In the genomic region with DNA sequence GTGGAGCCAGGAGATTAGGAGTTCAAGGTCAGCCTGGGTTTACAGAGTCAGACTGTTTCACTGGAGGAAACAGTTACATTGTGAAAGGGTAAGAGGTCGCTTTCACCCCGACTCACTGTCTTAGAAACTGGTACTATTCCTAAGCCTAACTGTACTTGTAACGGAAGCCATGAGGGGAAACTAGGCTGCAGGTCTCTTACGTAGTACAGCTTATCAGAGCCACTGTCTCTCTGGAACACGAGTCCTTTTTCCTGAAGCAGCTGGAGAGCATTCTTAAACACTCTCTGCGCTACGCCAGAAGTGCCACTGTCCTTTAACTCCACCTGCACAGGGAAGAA, we compare ENCODE assay signal across 9 mouse cellular contexts. TPM values are rescaled to one million over a fixed set of nuclear protein-coding genes. Genes with fewer than 3 reads are reported as not detected.
A peak's percentile ranks its signal among the peaks of the same experiment; 100 is the strongest.
DNase-seq lines count a peak whose midpoint lies in the region; ATAC-seq and TF ChIP-seq lines count a peak whose summit lies in the region.
"Had no signal": no experiment of that assay in that cellular context is flagged by ENCODE, and none has a peak within 500 bp of the region (broad histone marks: within the 10 kb centered on the region; RNA-seq: fewer than 3 reads in every experiment).

No protein-coding gene starts in this region.

- DNase-seq in kidney, postnatal 0 days (ENCODE audit: low spot score), result peak; percentile 21
- no peak for DNase-seq in kidney, postnatal 10 days
- DNase-seq in embryonic facial prominence, embryonic 11.5 days (ENCODE audit: low spot score), result no peak
- DNase-seq in hindbrain, embryonic 11.5 days (ENCODE audit: low spot score), result no peak
- DNase-seq in layer of hippocampus, adult 9-10 months (ENCODE audit: low spot score), result no peak
- no peak for DNase-seq in left cerebral cortex, postnatal 25 days (ENCODE audit: low spot score in 2 of 2)
- DNase-seq in spleen, postnatal 14 days (ENCODE audit: low spot score in 2 of 2), result no peak

- ATAC-seq in kidney, postnatal 0 days (replicated peaks; ENCODE audit: low FRiP score, low read depth), result no peak
- ATAC-seq in embryonic facial prominence, embryonic 11.5 days (replicated peaks; ENCODE audit: insufficient number of reproducible peaks, low FRiP score, low TSS enrichment, low read depth), result no peak
- ATAC-seq in hindbrain, embryonic 11.5 days (ENCODE audit: low FRiP score), result no peak
- ATAC-seq in megakaryocyte-erythroid progenitor cell, adult 5-6 weeks (replicated peaks; ENCODE audit: low FRiP score, low TSS enrichment, poor library complexity, severe bottlenecking), result 0 out of 2 replicates have a peak, but pooled peaks have one; percentile 7
- ATAC-seq: Patski had no signal

- H3K36me3 ChIP-seq in kidney, postnatal 0 days (ENCODE audit: insufficient read depth, low read length), result peaks cover 9% of the 10 kb centered on the region; the same call in 1 of the 2 replicates
- no peaks in the 10 kb centered on the region for H3K36me3 ChIP-seq in embryonic facial prominence, embryonic 11.5 days (replicated peaks; ENCODE audit: control insufficient read depth, insufficient read depth, low read depth, low read length)
- H3K36me3 ChIP-seq in hindbrain, embryonic 11.5 days (ENCODE audit: control insufficient read depth, insufficient read depth, low read length), result no peaks in the 10 kb centered on the region

- H3K9ac ChIP-seq in kidney, postnatal 0 days (ENCODE audit: low read depth, low read length), result no peak overlapping the region
- H3K9ac ChIP-seq in embryonic facial prominence, embryonic 11.5 days (replicated peaks; ENCODE audit: low read length), result no peak overlapping the region
- no peak overlapping the region; the same call in 1 of the 2 replicates for H3K9ac ChIP-seq in hindbrain, embryonic 11.5 days (ENCODE audit: low read depth, low read length)

- no peak for TF ChIP-seq CTCF in kidney, postnatal 0 days (IDR thresholded peaks at IDR 0.05; ENCODE audit: low read depth)

- H3K9me3 ChIP-seq in kidney, postnatal 0 days (replicated peaks; ENCODE audit: low read length), result no peaks in the 10 kb centered on the region
- no peaks in the 10 kb centered on the region for H3K9me3 ChIP-seq in embryonic facial prominence, embryonic 11.5 days (replicated peaks; ENCODE audit: control insufficient read depth, low read length)
- no peaks in the 10 kb centered on the region for H3K9me3 ChIP-seq in hindbrain, embryonic 11.5 days (ENCODE audit: control insufficient read depth, low read length)

- peaks cover 12% of the 10 kb centered on the region; the same call in 1 of the 2 replicates for H3K4me1 ChIP-seq in kidney, postnatal 0 days (replicated peaks; ENCODE audit: insufficient read depth, low read length)
- 0 out of 2 replicates have a peak, but pooled peaks cover 3% of the 10 kb centered on the region for H3K4me1 ChIP-seq in embryonic facial prominence, embryonic 11.5 days (ENCODE audit: control insufficient read depth, insufficient read depth, low read length)
- H3K4me1 ChIP-seq in hindbrain, embryonic 11.5 days (replicated peaks; ENCODE audit: control insufficient read depth, insufficient read depth, low read length), result peaks cover 7% of the 10 kb centered on the region

- peak overlapping the region; percentile 88 for H3K27ac ChIP-seq in kidney, postnatal 0 days
- H3K27ac ChIP-seq in embryonic facial prominence, embryonic 11.5 days (replicated peaks; ENCODE audit: low read depth, low read length), result peak overlapping the region; percentile 56
- H3K27ac ChIP-seq in hindbrain, embryonic 11.5 days (ENCODE audit: low read depth, low read length), result peak overlapping the region; percentile 69; the same call in 1 of the 2 replicates

- 69% methylated on average over 7 of the region's 7 CpGs for WGBS in kidney, postnatal 0 days
- WGBS in embryonic facial prominence, embryonic 11.5 days, result 79% methylated on average over 7 of the region's 7 CpGs
- 83% methylated on average over 7 of the region's 7 CpGs for WGBS in hindbrain, embryonic 11.5 days

- H3K27me3 ChIP-seq in kidney, postnatal 0 days (ENCODE audit: insufficient read depth, low read length), result no peaks in the 10 kb centered on the region
- no peaks in the 10 kb centered on the region for H3K27me3 ChIP-seq in embryonic facial prominence, embryonic 11.5 days (ENCODE audit: control insufficient read depth, insufficient read depth, low read length)
- no peaks in the 10 kb centered on the region for H3K27me3 ChIP-seq in hindbrain, embryonic 11.5 days (ENCODE audit: control insufficient read depth, insufficient read depth, low read length)
- H3K27me3 ChIP-seq: Patski had no signal

- intact Hi-C loops in left cerebral cortex, postnatal 25 days (cut with DNase I), result no loop called here

- H3K4me2 ChIP-seq in kidney, postnatal 0 days (ENCODE audit: low read length), result no peak overlapping the region
- no peak overlapping the region for H3K4me2 ChIP-seq in embryonic facial prominence, embryonic 11.5 days (ENCODE audit: low read depth, low read length)
- H3K4me2 ChIP-seq in hindbrain, embryonic 11.5 days (replicated peaks; ENCODE audit: low read depth, low read length), result peak overlapping the region; percentile 14; the same call in 1 of the 2 replicates

- H3K4me3 ChIP-seq in kidney, postnatal 0 days (replicated peaks; ENCODE audit: low read depth, low read length), result no peak overlapping the region
- no peak overlapping the region for H3K4me3 ChIP-seq in embryonic facial prominence, embryonic 11.5 days (ENCODE audit: low read depth, low read length)
- no peak overlapping the region for H3K4me3 ChIP-seq in hindbrain, embryonic 11.5 days (ENCODE audit: low read depth, low read length)

RNA-seq across cellular contexts. Expression of a gene that starts 27.2 kb away (rescaled TPM):
- polyA plus RNA-seq in kidney, postnatal 0 days (2015; fragmentation: Nextera tagmentation; extraction: Ambion mirVana), result 31.5 and 33.9 TPM in 2 replicates
- polyA plus RNA-seq in embryonic facial prominence, embryonic 11.5 days (2014; fragmentation: Nextera tagmentation; extraction: Ambion mirVana), result 61.0 and 68.9 TPM in 2 replicates
- 46.8 and 55.4 TPM in 2 replicates for polyA plus RNA-seq in hindbrain, embryonic 11.5 days (2014; fragmentation: Nextera tagmentation; extraction: Ambion mirVana)
- total RNA-seq in megakaryocyte-erythroid progenitor cell, adult 5-6 weeks (2014; fragmentation: Nextera tagmentation), result 10.3 and 15.3 TPM in 2 replicates
- total RNA-seq in megakaryocyte-erythroid progenitor cell, adult 5-6 weeks (2017), result 12.3 and 19.9 TPM in 2 replicates
- 10 to 100 TPM; 29.4 to 31.9 TPM for total RNA-seq in left cerebral cortex, postnatal 25 days (2021)

RNA-seq across cellular contexts. Expression of a gene that starts 45.9 kb away (rescaled TPM):
- 4.1 TPM in 2 replicates for polyA plus RNA-seq in kidney, postnatal 0 days (2015; fragmentation: Nextera tagmentation; extraction: Ambion mirVana)
- polyA plus RNA-seq in embryonic facial prominence, embryonic 11.5 days (2014; fragmentation: Nextera tagmentation; extraction: Ambion mirVana), result 7.4 and 9.1 TPM in 2 replicates
- 5.5 and 6.9 TPM in 2 replicates for polyA plus RNA-seq in hindbrain, embryonic 11.5 days (2014; fragmentation: Nextera tagmentation; extraction: Ambion mirVana)
- 0.55 and 0.96 TPM in 2 replicates for total RNA-seq in megakaryocyte-erythroid progenitor cell, adult 5-6 weeks (2014; fragmentation: Nextera tagmentation)
- 0.34 and 1.0 TPM in 2 replicates for total RNA-seq in megakaryocyte-erythroid progenitor cell, adult 5-6 weeks (2017)
- 10 to 100 TPM; 33.9 to 35.9 TPM for total RNA-seq in left cerebral cortex, postnatal 25 days (2021)
